Mouse (Mus musculus) midbrain, postnatal 0 days (tissue): ENCODE data around the gene Spaca7. TPM values are rescaled to one million over a fixed set of nuclear protein-coding genes. Genes with fewer than 3 reads are reported as not detected.
A peak's percentile ranks its signal among the peaks of the same experiment; 100 is the strongest.

Experiments
- ATAC-seq: fragments of 200-750 bp; cut with Nextera tagmentation; 2 replicates; pipeline ENCODE4 v1.8.0; 2017; ENCODE audit warnings: moderate number of reproducible peaks, mild to moderate bottlenecking, moderate TSS enrichment, moderate library complexity; ENCODE audit not compliant: low FRiP score
- DNase-seq: peaks from one replicate; pipeline ENCODE4 v3.0.0-alpha.2; 2015; ENCODE audit warnings: low spot score
- H3K27ac ChIP-seq: fragments of 300-500 bp; sonication (generic); 2 replicates; pipeline ENCODE4 v1.5.1; 2014; ENCODE audit warnings: low read depth, mild to moderate bottlenecking, low read length, mixed read lengths
- H3K27me3 ChIP-seq: fragments of 300-500 bp; sonication (generic); 2 replicates; pipeline ENCODE4 v1.6.1; 2014; ENCODE audit warnings: low read length, control low read depth, mixed read lengths; ENCODE audit not compliant: insufficient read depth
- H3K36me3 ChIP-seq: fragments of 300-500 bp; sonication (generic); 2 replicates; pipeline ENCODE4 v1.6.1; 2014; ENCODE audit warnings: low read length, control low read depth, mixed read lengths; ENCODE audit not compliant: insufficient read depth
- H3K4me1 ChIP-seq: fragments of 300-500 bp; sonication (generic); 2 replicates; pipeline ENCODE4 v1.6.1; 2014; ENCODE audit warnings: mild to moderate bottlenecking, control low read depth, antibody characterized with exemption, low read length, mixed read lengths; ENCODE audit not compliant: insufficient read depth
- H3K4me2 ChIP-seq: fragments of 300-500 bp; sonication (generic); 2 replicates; pipeline ENCODE4 v1.6.1; 2014; ENCODE audit warnings: low read depth, mild to moderate bottlenecking, low read length, mixed read lengths; ENCODE audit not compliant: poor library complexity, severe bottlenecking
- H3K4me3 ChIP-seq: fragments of 300-500 bp; sonication (generic); 2 replicates; pipeline ENCODE4 v1.5.1; 2014; ENCODE audit warnings: low read depth, mild to moderate bottlenecking, low read length, moderate library complexity
- H3K9ac ChIP-seq: fragments of 300-500 bp; sonication (generic); replicated peaks from 2 replicates; pipeline ENCODE4 v1.6.1; 2014; ENCODE audit warnings: mild to moderate bottlenecking, low read length, moderate library complexity, mixed read lengths; ENCODE audit not compliant: poor library complexity, severe bottlenecking
- H3K9me3 ChIP-seq: fragments of 300-500 bp; sonication (generic); 2 replicates; pipeline ENCODE4 v1.6.1; 2016; ENCODE audit warnings: low read length, control low read depth
- CTCF ChIP-seq: IDR thresholded peaks from 2 replicates; pipeline ENCODE4 v1.5.1; 2016; ENCODE audit warnings: antibody characterized with exemption, mild to moderate bottlenecking
- WGBS: fragments of 180-500 bp; shearing (Covaris S2); extraction: QIAGEN DNeasy Blood & Tissue Kit; methylation state at CpG from one replicate; pipeline ENCODE4 v1.1.7; 2014; 5-methylcytosine and 5-hydroxymethylcytosine counted together
- polyA plus RNA-seq: library from polyadenylated mRNA; unstranded; fragments of >200 nt; fragmentation: Nextera tagmentation; extraction: Ambion mirVana; gene quantifications from 2 replicates; pipeline ENCODE4 v1.2.1, GENCODE M21; 2015
- total RNA-seq: library from RNA; depleted of rRNA; stranded (reverse); fragments of >200 nt; gene quantifications from 2 replicates; pipeline ENCODE4 v1.2.3, GENCODE M21; 2014

The Spaca7 gene
- total and polyA plus RNA-seq, 2 experiments from 2014 or later = not detected

DNA sequence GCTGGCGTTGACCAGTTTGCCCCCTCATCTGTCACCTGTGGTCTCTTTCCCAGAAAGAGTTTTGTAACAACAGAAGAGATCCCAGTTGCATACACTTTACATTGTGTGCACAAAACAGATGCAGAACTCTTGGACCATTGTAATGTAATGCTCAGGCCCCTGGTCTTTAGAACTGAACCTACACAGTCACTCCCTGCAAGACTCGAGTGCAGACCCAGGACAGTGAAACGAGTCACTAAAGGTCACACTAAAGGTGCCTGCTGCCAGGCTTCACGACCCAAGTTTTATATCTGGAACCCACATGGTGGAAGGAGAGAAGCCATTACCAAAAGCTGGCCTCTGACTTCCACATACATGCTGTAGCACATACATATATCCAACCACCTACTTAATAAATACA, 27.2 kb upstream of the Spaca7 start:
- H3K4me1 ChIP-seq = no peaks in the 10 kb centered on the region
- TF ChIP-seq CTCF = no peak
- no peak overlapping the region for H3K27ac ChIP-seq
- no peak overlapping the region for H3K4me3 ChIP-seq
- H3K36me3 ChIP-seq = no peaks in the 10 kb centered on the region
- WGBS = 81% methylated on average over 4 of the region's 4 CpGs
- H3K9ac ChIP-seq = no peak overlapping the region
- no peak for DNase-seq
- 0 out of 2 replicates have a peak, but pooled peaks cover 4% of the 10 kb centered on the region for H3K27me3 ChIP-seq
- ATAC-seq = no peak
- H3K9me3 ChIP-seq = no peaks in the 10 kb centered on the region
- no peak overlapping the region for H3K4me2 ChIP-seq

DNA sequence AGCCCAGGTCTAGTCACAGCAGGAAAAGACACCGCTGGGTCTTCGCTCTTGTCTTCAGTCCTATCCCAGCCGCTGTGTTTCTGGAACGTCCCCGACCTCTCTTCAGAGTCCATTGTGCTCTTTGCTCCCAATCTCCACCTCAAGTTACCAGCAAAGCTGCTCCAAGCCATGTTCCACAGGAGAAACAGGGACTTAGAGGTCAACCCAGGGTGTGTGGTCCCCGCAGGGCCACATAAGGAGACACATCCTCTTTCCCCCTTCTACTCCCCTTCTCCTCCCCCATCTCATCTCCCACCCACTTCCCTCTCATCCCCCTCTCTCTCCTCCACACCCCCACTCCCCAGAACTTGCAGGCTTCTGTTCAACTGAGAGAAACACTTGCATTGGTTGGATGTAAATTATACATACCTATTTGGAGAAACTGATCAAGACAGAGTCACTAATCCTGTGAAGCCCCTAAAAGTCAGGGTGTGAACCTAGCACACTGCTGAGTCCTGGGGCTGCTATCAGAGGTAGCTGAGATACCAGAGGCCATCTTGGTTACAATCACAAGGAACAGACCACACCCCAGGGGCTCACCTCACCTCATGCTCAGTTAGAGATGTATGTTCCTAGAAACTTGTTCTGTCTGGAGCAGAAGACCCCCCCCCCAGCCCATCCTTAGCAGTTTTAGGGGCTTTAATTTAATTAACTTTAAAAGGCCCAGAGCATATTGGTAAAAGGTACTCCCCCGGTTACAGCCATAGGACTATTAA, 25.2 kb upstream of the Spaca7 start:
- H3K4me3 ChIP-seq = no peak overlapping the region
- H3K36me3 ChIP-seq = no peaks in the 10 kb centered on the region
- no peak overlapping the region for H3K27ac ChIP-seq
- no peak overlapping the region for H3K9ac ChIP-seq
- H3K4me2 ChIP-seq = no peak overlapping the region
- H3K4me1 ChIP-seq = no peaks in the 10 kb centered on the region
- no peaks in the 10 kb centered on the region for H3K9me3 ChIP-seq
- no peak for DNase-seq
- 64% methylated on average over 7 of the region's 7 CpGs for WGBS
- 0 out of 2 replicates have a peak, but pooled peaks cover 4% of the 10 kb centered on the region for H3K27me3 ChIP-seq
- no peak for TF ChIP-seq CTCF
- no peak for ATAC-seq

DNA sequence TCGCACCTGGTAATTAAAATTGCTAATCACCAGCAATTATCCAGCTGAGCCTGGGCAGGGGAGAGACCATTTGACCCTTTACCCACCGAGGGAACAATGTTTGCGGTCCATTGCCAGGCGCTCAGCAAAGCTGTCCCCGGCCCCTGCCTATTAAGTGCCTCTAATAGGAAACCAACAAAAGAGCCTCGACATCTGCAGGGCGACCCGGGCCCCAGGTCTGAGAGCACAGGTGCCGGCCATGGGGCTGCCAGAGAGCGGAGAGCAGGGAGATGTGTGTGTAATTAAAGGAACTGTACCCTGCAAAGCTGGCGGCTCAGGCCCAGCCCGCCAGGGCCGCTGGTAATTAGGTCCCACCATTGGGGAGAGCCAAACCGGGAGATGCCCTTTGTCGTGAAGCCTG, 24.6 kb upstream of the Spaca7 start:
- 18% methylated on average over 15 of the region's 15 CpGs for WGBS
- Histone ChIP-seq H3K27ac (no peak overlapping the region), H3K9me3 (no peaks in the 10 kb centered on the region), H3K4me3 (no peak overlapping the region), H3K36me3 (no peaks in the 10 kb centered on the region), H3K4me2 (no peak overlapping the region), H3K9ac (no peak overlapping the region), H3K4me1 (no peaks in the 10 kb centered on the region), H3K27me3 (0 out of 2 replicates have a peak, but pooled peaks cover 4% of the 10 kb centered on the region)
- DNase-seq (no peak), ATAC-seq (no peak)
- TF ChIP-seq CTCF = no peak

DNA sequence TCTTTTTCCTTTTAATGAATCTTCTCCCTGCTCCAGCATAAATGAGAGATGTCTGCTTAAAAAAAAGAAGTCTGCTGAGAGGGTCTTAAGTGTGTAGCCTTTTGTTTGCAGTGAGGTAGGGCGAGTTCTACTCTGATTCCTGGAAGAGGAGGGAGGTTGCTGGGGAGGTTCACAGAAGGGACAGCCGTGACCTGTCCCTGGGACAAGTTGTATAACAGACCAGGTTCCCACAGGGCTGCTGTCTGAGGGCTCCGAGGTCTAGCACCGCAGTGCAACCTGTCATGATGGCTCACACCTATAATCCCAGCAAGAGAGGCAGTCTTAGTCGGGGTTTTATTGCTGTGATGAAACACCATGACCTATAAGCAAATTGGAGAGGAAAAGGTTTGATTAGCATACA, 24.1 kb upstream of the Spaca7 start:
- TF ChIP-seq CTCF = no peak
- no peak overlapping the region for H3K27ac ChIP-seq
- H3K9ac ChIP-seq = no peak overlapping the region
- H3K27me3 ChIP-seq = 0 out of 2 replicates have a peak, but pooled peaks cover 4% of the 10 kb centered on the region
- no peaks in the 10 kb centered on the region for H3K4me1 ChIP-seq
- no peak overlapping the region for H3K4me3 ChIP-seq
- H3K4me2 ChIP-seq = no peak overlapping the region
- no peaks in the 10 kb centered on the region for H3K36me3 ChIP-seq
- DNase-seq (no peak), ATAC-seq (no peak)
- no peaks in the 10 kb centered on the region for H3K9me3 ChIP-seq
- 40% methylated on average over 5 of the region's 5 CpGs for WGBS

DNA sequence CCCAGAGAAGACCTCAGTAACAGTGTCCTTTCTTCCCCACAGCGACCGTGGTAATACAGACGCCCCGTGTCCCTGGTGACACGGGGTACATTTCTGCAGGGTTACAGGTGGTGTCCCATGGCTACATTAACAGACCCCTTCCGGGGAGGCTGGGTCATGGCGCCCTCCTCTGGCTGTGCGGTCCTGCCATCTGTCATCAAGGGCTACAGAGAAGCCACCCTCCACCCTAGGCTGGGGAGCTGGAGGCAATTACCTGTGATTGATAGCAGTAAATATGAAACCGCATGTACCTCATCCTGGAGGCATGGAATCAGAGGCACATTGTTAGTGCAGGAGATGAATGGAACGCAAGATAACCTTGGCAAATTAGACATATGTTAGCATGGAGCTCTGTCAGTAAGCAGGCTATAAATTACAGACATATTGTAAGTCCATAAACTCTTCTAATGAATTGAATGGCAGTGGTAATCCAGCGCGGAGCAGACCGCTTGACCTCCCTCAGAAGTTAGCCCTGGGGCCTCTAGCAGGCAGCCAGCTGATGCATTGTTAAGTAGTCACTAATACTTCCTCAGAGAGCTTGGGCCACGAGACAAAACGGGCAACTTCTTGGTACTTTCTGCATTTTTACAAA, 17.2 kb upstream of the Spaca7 start:
- 0 out of 2 replicates have a peak, but pooled peaks cover 11% of the 10 kb centered on the region for H3K27me3 ChIP-seq
- DNase-seq = peak; percentile 13

DNA sequence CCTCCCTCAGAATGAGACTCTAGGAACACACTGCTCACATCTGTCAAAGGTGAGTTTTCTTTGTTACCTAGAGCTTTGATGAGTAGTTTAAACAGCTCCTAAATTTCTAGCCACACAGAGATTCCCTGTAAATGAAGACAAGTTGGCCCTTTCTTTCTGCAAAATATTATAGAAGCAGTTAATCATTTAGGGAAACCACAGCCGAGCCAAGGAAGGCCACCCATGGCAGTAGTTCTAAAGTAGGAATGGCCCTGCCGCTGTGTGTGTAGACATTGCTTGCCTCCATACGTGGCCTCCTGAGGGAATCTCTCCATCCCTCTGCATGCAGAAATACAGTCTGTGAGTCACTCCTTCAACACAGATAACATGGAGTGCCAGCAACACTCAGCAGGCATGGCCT, 14.0 kb upstream of the Spaca7 start:
- TF ChIP-seq CTCF = no peak
- Histone ChIP-seq H3K9me3 (no peaks in the 10 kb centered on the region), H3K4me2 (no peak overlapping the region), H3K27me3 (0 out of 2 replicates have a peak, but pooled peaks cover 15% of the 10 kb centered on the region), H3K4me3 (no peak overlapping the region), H3K4me1 (no peaks in the 10 kb centered on the region), H3K27ac (no peak overlapping the region), H3K36me3 (no peaks in the 10 kb centered on the region), H3K9ac (no peak overlapping the region)
- 82% methylated on average over 3 of the region's 3 CpGs for WGBS
- ATAC-seq = no peak
- no peak for DNase-seq

More for the DNA sequence above, 17.2 kb upstream of the Spaca7 start:
- peak; percentile 47 for TF ChIP-seq CTCF
- no peak for ATAC-seq
- Histone ChIP-seq H3K27ac (no peak overlapping the region), H3K9me3 (no peaks in the 10 kb centered on the region), H3K36me3 (no peaks in the 10 kb centered on the region), H3K9ac (no peak overlapping the region), H3K4me1 (no peaks in the 10 kb centered on the region), H3K4me2 (no peak overlapping the region), H3K4me3 (no peak overlapping the region)
- WGBS = 45% methylated on average over 15 of the region's 15 CpGs
